Mouse (Mus musculus) lung, postnatal 36 days (tissue): Measurements from ENCODE around the gene Foxn3.
A peak's percentile ranks its signal among the peaks of the same experiment; 100 is the strongest.
"Not testable (repeated sequence)": the region's sequence is repeated elsewhere in the genome, so short reads cannot be mapped to it uniquely, and the experiment has no call there.

Experiments used
- DNase-seq: peaks from one replicate; pipeline ENCODE4 v3.0.0; 2022; ENCODE audit warnings: mixed read lengths

The Foxn3 gene

DNA sequence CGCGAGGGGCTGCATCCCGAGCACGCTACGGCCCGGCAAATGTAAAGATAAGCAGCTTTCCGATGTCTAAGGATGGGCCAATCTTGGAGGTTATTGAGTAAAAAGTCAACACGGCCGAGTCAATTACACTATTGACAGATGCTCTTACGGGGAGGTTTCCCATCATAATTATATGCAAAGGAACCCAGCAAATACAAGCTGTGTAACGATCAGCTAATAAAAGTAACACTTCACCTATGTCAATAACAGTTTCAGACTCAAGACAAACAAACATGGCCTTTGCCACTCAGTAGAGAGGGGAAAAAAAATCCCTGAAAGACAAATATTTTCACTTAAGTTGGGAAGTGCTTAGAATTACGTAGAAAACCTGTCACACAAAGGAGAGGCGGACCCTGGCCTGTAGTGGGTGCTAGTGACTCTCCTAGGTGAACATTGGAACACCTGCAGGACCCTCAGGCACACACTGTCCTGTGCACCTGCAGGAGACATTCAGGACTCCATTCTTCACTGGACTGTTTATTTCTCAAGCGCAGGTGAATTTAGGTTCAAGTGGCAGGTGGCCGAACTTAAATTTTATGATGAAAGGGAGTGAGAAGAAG lies 356.3 kb downstream of the Foxn3 start:
- DNase-seq = peak; percentile 54

DNA sequence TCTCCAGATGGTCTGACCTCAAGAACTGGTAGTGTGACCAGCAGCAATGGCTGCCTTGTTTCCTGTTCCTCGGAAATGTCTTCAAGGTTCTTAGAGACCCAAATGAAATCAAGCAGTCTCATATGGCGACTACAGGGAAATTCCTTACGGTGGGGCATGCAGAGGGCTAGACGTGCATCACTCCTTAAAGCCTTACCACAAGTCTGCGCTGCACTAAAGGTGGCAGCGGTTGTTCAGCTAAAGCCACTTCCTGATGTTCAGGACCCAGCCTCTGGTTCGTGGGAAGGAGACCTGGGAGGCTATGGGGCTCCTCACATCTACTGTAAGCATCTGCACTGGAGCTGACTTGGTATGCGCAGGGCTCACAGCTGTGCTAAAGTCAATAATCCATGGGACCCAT lies 357.6 kb downstream of the Foxn3 start:
- DNase-seq = no peak

DNA sequence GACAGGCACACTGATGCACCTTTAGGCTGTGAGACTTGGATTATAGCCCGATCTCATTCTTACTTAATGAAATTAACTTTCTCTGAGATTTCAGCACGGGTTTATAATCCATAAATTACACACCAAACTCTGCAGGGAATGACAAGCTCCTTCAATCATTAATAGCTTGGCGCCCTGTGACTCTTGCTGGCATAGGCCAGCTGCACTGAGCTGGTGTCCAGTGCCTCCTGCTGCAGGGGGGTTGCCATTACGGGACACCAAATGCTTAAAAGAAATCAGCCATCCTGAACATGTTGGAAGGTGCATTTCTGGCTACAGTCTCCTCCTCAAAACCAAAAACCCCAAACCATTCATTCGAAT lies 364.3 kb downstream of the Foxn3 start:
- no peak for DNase-seq

DNA sequence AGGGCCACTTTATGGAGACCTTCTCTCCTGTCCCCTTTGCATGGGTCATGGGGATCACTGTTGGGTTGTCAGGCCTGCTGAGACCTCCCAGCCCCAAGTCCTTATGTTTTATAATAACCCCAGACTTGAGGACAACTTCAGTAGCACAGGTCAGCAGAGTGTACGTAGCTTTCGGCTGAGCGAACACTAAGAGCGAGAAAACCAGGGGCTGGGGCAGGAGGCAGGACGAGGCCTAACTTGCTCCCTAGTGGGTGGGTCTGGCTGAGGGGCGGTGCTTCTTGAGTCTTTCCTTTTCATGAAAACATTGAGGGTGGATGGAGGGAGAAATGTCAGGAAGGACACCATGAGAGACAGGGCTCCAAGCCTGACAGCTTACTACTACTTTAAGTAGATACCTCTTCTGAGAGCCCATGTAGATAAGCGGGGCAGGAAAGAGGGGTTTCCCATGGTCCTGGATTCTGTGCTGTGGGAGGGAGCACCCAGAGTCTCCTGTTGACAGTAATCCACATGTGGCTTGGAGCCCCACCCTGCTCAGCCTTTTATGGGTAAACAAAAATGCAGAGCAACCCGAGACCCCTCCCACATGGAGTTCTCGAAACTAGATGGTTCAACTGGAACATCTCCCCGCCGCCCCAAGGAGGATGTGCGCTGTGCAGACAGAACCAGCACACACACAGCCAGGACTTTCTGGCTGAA lies 364.8 kb downstream of the Foxn3 start:
- no peak for DNase-seq

DNA sequence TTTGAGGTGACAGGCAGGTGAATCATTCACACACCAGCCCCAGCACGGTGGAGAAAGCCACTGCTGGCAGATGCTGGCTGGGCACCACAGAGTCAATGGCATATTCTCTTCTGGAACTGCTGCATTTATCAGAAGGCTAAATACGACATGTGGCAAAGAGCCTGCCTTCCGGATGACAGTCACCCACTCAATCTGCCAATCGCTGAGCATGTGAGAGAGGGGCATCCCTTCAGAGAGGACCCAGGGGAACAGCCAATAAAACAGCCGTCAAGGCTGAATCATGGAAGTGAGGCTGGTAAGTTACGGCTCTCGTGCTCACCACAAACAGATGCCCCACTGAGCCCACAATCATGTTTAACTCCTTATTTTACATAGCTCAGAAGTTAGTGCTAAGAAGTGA lies 366.4 kb downstream of the Foxn3 start:
- no peak for DNase-seq

DNA sequence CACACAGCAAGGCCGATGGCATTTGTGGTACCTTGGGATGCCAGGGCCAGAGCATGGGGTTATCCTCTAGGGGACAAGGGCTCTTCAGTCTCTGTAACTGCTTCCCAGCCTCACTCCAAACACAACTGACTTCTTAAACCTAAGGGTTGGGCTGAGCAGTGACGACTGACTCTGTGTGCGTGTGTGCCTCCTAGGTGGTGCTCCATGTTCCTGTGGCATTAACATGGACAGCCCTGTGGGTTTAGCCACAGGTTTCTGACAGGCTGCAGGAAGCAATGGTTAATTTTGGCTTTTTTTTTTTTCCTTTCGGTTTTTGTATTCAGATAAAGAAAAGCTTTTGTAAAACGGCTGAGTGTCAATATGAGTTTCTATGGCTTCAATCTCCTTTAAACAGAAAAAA lies 367.7 kb downstream of the Foxn3 start:
- no peak for DNase-seq

DNA sequence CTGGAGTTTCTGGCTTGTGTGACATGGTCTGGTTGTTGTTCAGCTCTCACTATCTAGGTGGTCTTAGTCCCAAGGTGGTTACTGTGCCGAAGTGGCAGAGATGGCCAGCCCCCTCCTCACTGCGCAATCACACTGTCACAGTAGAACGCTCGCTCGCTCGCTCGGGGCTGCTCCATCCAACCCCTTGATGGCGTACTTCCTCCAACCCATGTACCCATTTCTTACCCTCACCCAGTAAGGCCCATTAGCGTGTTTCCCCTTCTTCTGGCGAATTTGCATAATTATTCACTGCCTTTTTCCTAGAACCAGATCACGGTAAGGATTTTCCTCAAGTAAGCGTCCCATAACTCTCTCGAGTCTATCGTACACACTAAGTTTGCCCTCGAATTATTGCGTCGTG lies 369.3 kb downstream of the Foxn3 start:
- not testable (repeated sequence) for DNase-seq

DNA sequence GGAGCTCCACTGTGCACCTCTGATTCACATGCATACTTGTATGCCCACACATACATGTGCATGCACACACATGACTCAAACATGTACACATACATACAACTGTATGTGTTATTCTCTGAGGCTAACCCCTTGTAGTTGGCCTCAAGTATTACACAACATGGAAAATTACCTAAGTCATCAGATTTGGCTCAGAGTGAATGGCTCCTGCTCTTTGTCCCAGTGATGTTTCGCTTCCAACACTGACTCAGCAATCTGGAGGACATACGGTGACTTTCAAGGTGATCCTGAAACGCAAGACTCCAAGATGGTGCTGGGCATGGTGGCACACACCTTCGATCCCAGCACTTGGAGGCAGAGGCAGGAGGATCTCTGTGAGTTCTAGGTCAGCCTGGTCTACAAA lies 375.7 kb downstream of the Foxn3 start:
- DNase-seq = no peak

DNA sequence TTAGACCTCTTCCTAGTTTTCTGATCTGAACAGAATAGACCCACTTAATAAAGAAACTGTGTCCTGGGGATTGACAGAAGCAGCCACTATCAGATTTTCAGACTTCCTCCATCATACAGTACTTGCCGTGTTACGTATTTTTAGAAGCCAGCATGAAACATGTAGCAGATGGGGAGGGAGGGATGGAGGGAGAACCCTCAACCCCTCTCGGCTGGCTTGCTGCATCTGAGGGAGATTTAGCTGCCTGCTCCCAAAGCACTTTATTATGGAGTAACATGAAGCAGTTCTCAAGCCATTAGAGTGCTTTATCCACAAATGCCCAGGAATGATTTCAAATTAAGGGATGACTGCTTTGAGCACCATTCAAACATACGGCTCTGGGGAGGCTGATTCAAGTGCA lies 377.1 kb downstream of the Foxn3 start:
- DNase-seq = no peak

DNA sequence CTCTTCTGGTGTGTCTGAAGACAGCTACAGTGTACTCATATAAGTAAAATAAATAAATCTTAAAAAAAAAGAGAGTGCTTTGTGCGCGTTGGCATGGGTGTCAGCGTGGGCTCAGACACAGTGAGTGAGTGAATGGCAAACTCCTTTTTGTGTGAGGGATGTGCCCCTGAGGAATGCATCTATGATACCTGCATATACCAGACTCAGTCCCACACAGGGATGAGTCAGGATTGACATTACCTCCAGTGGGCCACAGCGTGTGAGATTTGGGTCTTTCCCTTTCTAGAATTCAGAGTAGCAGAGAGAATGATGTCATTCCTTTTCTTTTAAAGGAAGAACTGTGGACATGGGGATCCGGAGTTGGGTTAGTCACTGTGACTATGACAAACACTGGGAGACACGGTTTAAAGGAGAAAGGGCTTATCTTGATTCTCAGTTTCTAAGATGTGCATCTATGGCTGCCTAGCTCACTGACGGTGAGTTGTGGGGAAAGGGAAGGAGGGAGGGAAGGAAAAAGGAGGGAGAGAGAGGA lies 380.1 kb downstream of the Foxn3 start:
- no peak for DNase-seq

DNA sequence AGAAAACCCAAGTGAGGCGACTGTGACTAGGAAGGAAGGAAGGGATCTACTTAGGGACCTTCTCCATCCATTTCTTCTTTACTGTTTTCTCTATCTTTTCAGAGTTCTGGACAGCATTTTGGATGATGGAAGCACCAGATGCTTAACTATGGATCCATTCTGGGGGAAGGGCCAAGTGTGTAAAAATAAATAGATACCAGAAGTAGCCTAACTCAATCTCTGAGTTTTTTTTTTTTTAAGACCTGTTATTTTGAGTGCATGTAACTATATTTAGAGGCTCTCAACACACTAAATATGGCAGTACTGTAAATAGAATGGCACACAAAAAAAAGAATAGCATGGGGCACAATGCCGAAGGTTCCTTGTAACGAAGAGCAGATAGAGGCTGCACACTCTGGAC lies 381.0 kb downstream of the Foxn3 start:
- no peak for DNase-seq

DNA sequence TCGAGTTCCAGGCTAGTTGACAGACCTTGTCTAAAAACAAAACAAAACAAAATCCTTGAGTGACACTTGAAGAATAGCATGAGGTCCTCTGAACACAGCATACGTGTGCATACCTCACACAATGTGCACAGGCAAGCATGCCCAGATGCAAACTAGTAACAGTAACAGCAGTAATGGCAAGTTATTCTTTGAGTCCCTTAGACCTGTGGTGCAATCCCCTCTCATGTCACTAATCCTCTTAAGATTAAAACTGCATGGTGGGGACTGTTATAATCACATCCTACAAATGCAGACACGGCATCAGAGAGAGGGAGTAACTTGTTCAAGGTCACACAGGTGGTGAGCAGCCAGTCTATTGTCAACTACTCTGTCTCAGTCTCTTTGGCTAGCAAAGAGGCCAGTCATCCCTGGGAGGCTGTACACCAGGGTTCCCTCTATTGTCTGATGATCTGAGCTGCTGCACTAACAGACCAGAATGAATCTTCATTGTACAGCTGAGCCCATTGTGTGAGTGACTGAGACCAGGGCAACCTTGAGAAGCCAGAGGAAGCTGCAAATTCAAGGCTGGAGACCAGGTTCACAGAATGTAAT lies 383.1 kb downstream of the Foxn3 start:
- no peak for DNase-seq

DNA sequence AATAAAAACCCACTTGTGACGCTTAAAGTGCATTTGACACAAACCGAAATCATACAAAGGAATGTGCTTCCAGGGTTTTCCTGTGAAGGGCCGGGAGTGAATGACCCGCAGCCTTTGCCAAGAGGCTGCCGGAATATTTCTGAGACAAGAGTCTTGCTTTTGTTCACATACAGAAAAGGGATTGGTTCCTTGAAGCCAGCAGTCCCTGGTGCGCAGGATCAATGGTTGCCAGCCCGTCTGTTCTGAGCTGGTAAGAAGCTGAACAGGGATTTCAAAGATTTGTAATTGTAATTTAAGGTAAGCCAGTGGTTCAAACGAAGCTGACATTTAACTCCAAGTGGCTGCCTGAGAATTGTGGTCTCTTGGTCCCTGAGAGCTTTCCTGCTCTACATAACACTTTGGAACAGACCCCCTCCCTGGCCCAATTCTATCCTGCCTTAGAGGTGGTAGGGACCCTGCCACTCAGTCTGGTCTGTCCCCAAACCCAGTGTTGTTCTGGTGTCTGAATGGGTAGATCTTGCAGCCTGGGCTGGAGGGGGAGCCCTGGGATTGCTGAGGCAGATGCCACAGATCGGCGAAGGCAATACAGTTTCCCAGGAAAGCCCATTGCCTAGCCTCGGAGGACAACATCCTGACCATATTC lies 388.3 kb downstream of the Foxn3 start:
- no peak for DNase-seq

DNA sequence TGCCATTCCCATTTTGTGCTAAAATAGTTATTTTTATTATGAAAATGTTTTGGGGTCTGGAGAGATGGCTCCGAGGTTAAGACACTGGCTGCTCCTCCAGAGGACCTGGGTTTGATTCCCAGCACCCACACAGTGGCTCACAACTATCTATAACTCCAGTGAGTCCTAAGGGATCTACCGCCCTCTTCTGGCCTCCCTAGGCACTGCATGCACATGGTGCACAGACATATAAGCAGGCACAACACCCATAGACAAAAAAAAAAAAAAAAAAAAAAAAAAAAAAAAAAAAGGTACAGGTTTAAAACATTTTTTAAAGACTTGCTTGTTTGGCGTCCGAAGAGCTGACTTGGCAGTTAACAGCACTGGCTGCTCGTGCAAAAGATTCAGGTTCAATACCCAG lies 391.2 kb downstream of the Foxn3 start:
- no peak for DNase-seq

DNA sequence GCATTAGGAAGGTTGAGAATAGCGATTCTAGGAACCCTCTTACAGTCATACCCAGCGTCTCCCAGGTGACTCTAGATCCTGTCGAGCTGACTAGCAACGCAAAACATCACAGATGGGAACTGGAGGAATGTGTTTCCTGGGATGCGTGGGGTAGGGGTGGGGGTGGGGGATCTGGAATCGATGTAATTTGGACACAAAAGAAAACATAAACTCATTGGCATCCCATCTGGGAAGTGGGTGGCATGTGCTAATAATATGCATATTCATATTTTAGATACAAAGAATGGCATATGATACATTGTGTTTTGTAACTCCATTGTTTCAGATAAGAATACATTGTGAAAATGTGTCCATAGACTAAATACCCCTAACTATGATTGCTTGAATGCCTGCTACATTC lies 393.5 kb downstream of the Foxn3 start:
- DNase-seq = no peak

DNA sequence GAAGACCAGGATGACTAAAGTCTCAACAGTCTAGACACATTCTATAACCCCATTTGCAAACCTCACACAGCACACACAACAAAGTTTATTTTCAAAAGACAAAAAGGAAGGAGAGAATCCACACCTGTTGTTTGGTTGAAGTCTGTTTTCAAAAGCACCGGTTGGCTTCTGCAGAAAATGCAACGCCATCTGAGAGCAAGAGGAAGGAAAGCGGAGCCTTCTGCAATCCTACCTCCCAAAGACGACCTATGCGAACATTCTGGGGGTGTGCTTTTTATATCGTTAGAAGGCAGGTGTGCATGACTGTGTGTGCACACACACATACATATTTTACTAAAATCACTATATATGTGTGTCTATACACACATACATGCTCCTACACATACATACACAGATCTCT lies 397.3 kb downstream of the Foxn3 start:
- DNase-seq = no peak

DNA sequence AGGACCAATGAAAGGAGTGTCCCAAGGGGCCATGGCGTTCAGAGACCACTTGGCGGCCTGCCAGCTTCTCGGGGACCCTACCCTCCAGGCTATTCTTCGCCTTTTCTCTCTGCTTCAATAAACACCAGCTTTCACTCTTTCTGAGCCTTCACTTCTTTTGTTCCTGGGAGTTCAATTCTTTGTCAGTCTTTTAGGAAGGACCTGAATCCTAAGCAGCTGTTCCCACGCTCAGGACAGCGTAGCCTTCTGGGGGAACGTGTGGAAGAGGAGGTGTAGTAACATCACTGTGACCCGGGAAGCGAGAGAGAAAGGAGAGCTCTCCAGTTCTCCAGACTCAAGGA lies 400.1 kb downstream of the Foxn3 start:
- DNase-seq = no peak

DNA sequence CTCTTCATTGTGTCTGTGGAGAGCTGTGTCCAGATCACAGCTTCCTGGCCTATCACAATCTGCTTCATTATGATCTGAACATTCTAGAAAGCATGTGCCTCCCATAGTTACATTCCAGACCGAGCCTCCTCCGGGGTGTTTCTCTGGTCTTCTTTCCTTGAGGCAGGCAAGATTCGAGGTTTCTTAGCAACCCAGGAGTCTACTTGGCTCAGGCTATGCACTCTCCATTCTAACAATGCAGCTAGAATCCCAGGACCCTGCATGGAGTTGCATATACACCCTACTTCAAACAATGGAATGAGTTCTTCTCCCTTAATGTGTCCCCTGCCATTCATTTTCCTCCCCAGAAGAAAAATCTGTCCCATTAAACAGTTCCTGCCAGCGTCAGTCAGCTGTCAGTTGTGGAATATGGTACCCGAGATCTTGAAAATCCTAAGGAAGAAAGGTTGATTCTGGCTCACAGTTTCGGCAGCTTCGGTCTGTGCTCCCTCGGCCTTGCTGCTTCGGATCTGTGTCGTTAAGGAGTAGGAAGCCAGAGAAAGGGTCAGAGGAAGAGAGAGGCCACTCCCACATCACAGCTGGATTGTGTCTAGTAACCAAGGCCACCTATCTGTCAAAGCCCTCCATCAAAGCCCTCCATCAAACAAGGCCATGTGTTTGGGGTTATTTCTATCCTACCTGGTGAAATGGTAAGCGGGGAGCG lies 400.6 kb downstream of the Foxn3 start:
- no peak for DNase-seq

DNA sequence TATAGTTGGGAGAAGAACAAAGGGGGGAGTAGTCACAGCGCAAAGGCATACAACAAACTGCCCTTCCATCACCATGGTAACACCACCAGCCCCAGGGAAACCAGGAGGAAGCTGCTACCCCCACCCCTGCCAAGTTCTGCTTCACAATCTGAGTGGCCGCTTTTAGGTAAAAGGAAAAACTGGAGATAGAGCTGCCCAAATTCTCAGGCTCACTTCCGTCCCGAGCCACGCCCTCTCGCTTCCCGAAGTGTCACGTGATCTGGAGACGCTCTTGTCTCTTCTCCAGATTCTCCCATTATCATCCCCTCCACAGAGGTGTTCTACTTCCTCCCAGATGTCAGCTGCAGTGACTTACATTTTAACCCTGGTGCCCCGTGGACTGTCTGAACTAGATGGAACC lies 401.2 kb downstream of the Foxn3 start:
- DNase-seq = peak; percentile 9

DNA sequence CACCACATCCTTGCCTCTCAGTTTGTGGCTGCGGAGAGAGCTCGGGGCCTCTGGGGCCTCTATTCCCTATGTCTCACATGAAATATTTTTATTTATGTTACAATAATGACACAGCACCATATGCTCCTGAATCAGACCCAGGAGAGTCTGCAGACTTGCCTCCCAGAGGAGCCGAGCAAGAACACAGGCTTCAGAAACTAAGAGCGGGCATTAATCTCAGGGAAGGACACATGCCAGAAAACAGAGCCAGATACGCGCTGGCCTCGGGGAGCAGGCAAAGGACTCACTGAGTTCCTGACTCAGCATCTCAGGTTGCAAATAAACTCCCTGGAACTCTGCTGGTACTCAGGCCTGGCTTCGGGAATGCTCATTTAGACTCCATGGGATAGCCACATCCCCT lies 403.3 kb downstream of the Foxn3 start:
- no peak for DNase-seq

DNA sequence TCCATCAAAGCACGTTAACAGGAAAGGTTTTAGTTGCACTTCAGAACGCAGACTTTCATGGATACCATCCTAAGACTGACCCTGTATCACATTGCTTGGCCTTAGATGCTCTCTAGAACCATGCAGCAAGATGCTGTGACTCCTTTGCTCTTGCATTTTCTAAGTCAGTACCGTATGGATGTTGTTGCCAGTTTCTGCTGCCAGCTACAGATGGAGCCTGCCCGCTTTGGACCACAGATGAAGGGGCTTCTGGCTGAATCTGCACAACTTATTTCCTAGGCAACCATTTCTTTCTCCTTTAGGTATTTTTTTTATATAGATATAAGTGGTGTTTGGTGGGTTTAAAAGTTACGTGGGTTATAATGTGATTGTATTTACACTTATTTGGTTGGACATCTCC lies 407.5 kb downstream of the Foxn3 start:
- no peak for DNase-seq

DNA sequence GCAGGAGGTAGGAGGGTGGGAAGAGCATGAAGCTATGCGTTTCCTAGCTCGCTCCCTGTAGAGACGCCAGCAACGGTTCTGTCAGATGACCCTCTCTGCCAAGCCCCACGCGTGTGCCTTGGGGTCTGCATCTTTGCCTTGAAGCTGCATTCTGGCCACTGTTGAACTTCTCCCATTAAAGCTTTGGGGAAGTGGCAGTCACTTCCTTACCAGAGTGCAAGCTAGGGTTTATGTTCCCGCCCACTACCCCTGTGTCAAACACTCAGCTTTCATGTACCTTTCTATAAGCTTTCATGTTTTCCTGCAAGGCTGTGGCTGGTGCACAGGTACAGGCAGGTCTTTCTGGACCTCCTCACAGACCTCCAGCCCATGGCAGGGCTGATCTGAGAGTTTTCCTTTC lies 409.2 kb downstream of the Foxn3 start:
- no peak for DNase-seq

DNA sequence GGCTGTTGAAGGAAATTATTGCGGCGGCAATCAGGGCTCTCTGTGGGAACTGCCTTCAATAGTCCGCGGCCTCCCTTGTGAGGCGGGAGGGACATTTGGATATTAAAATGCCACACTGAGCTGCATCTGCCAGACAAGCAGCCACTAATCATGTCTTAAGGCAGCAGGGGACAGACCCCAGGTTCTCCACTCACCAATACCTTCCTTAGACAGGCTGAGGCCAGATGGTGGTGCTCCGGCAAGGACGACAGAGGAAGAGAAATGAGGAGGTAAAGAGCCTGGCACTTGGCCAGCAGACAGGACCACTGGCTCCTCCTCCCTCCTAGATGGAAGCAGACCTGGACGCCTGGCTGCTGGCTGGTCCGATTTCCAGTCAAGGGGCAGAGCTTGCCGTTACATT lies 409.7 kb downstream of the Foxn3 start:
- DNase-seq = no peak

DNA sequence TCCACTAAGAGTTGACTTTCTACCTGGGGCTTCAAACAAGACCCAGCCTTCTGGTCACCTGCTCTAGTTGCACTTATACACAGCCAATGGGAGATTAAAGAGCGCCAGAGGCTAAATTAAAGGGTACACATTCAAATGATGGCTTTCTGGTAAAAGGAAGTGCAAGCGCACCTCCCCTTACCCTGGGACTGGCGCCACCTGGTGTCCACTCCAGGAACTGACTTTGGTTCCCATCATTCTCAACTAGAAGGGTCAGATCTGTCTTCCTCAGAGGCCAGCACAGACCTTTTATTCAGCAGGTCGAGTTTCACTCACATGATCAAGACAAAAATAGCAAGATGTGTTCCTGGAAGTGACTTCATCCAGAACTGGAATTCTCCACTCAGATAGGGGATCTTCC lies 413.3 kb downstream of the Foxn3 start:
- DNase-seq = peak; percentile 70
